Mouse (Mus musculus) megakaryocyte, adult 5-6 weeks (primary cell): ENCODE measurements around the gene Zbtb38. TPM values are rescaled to one million over a fixed set of nuclear protein-coding genes. Genes with fewer than 3 reads are reported as not detected.
"Not testable (repeated sequence)": the region's sequence is repeated elsewhere in the genome, so short reads cannot be mapped to it uniquely, and the experiment has no call there.

ENCODE experiments used
- ATAC-seq: 2 replicates; pipeline ENCODE4 v1.8.0; 2016; ENCODE audit warnings: mild to moderate bottlenecking, inconsistent platforms; ENCODE audit not compliant: poor library complexity, severe bottlenecking
- total RNA-seq, 2 experiments: library from RNA; stranded (forward) in 1 of 2; stranded (reverse) in 1 of 2; fragments of 153-499, 151-499 nt in 1 of 2; fragments of 221-1000, 200-1000 nt in 1 of 2; gene quantifications; 2 replicates each; pipeline versions ENCODE4 v1.2.3 to v1.2.4; 2015 to 2017

Zbtb38 gene
- total RNA-seq, 2 experiments from 2014 or later: 18.7 to 18.9 TPM

GRCm38 (mm10) chr9:96687591-96688186 lies 64.9 kb downstream of the Zbtb38 start:
- ATAC-seq: no peak

- no peak for ATAC-seq
Observed at GRCm38 (mm10) chr9:96685600-96686084, 67.0 kb downstream of the Zbtb38 start.

DNA sequence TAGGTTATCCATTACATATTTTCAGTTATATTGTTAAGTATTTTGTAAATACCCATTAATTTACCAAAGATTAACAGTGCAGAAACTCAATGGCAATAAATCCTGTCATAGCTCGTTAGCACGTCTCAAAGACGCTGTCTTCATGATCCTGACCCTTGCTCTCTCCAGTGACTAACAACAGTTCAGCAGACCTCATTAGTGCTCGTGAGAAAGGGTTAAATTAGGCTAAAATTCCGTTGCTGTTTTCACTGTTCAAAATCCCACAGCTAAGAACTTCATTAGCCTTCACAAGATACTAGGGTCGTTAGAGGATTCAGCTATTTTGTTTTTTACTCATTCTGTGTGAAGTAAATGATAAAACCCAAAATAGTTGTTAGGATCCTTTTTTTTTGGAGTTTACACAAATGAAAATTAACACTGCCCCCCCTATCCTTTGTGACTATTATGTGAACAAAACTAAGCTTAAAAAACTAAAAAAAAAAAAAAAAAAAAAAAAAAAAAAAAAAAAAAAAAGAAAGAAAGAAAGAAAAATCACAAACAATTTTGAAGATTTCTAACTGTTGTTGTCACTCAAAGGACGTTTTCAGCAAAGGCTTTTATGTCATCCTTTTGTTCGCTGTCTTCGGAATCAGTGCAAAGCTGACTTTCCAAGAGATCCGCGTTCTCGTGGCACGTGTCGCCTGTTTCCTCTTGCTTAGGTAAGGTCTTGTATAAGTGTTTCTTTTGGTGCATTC lies 67.6 kb downstream of the Zbtb38 start:
- ATAC-seq: no peak

- ATAC-seq: no peak
Observed at GRCm38 (mm10) chr9:96684165-96684792, 68.4 kb downstream of the Zbtb38 start.

GRCm38 (mm10) chr9:96678611-96679010 lies 74.0 kb downstream of the Zbtb38 start:
- no peak for ATAC-seq

DNA sequence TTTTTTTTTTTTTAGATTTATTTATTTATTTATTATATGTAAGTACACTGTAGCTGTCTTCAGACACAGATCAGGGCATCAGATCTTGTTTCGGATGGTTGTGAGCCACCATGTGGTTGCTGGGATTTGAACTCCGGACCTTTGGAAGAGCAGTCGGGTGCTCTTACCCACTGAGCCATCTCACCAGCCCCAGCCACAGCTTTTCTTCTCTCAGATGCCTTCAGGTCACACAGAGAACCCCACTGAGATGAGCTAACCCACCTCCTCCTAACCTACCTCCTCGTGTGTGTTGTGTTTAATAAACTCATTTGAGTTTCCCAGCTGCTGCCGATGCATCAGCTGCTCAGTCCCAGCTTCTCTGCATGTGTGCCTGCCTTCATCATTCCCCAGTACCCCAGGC lies 74.9 kb downstream of the Zbtb38 start:
- not testable (repeated sequence) for ATAC-seq

DNA sequence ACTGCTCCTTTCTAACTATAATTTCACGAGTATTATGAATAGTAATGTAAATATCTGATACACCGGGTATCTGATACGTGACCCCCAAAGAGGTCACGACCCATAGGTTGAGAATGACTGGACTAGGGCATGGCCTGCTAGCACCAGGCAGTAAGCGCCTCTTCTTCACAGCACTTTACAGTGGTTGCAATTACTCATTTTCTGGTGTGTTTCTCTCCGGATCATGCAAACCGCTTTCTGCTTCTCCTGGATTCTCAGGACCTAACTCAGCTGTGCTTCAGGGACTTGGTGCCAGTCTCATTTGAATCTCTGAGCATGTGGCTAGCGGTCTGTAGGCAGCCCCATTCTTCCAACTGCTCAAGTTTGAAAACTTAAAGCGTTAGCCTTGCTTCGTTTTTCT lies 76.0 kb downstream of the Zbtb38 start:
- ATAC-seq: no peak

GRCm38 (mm10) chr9:96675763-96676640 lies 76.6 kb downstream of the Zbtb38 start:
- 0 out of 2 replicates have a peak, but pooled peaks have one; percentile 3 for ATAC-seq

GRCm38 (mm10) chr9:96675071-96675762 lies 77.4 kb downstream of the Zbtb38 start:
- ATAC-seq: peak; percentile 98

DNA sequence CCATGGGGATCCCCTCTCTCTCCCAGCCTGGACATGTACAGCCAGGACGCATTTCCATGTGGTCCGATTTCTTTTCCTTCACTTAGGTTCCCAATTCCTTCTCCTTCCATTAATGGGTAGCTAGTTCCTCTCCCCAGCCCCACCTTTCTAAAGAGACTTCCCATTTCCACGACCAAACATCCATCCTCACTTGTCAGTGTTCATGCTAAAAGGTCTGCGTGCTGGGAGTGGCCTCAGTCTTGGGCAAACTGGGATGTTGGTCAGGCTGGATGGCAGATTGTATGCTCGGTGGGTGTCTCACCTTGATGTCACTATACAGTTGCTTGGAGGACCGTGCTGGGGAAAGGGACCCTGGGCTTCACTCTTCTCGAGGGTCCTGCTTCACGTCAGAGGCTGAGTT lies 78.3 kb downstream of the Zbtb38 start:
- no peak for ATAC-seq

GRCm38 (mm10) chr9:96672466-96672865 lies 80.2 kb downstream of the Zbtb38 start:
- no peak for ATAC-seq

DNA sequence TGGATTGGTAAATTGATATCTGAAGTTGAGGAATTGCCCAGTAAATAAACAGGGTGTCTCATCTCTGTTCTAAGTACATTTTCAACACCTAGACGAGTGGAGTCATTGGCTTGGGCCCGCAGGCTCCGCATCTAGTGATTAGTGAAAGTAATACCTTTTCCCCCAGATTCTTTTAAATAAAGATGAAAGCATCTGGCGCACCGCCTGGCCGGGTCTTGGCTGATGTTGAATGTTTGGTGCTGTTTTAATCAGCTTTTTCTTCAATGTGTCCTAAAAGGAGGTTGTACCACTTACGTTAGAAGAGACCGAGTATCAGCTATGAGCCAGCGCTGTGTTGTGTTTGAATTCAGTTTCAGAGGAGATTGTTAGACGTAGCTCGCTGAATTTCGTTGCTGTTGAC lies 81.4 kb downstream of the Zbtb38 start:
- no peak for ATAC-seq

DNA sequence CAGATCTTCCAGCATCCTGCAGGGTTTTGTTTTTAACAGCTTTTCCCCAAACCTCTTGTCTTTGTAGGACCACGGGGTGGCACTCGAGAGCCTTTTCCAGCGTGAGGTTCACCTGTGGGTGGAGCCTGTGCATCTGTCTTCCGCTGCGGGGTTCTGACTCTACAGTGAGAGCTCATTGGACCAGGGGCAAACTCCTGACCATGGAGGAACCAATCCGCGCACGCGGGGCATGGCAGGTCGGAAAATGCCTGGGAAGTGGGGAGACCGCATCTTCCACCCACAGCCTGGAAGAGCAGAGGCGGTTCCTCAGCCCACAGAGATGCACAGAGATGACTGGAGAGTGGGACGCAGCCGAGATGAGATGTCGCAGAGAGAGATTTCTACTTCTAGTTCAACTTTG lies 82.8 kb downstream of the Zbtb38 start:
- peak; percentile 100 for ATAC-seq

DNA sequence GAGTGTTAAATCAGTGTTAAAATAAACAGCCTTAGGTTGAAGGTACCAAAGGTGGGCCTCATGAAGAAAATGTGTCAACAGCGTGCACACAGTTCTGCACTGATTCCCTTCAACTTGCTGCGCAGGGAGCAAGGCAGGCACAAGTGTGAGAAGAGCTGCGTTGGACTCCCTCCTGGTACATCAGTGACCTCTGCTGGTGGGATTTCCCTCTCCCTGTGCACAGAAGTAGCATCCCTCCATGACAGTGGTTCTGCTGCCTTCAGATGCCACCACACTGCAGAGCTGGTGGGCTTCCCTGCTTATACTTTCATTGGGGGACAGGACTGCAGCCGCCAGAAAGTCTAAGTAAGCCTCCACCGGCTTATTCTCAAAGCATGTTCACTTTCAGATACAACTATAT lies 84.0 kb downstream of the Zbtb38 start:
- ATAC-seq: peak; percentile 54

- no peak for ATAC-seq
Observed at GRCm38 (mm10) chr9:96660510-96661244, 92.0 kb downstream of the Zbtb38 start.

- no peak for ATAC-seq
Observed at GRCm38 (mm10) chr9:96659801-96660200, 92.8 kb downstream of the Zbtb38 start.

DNA sequence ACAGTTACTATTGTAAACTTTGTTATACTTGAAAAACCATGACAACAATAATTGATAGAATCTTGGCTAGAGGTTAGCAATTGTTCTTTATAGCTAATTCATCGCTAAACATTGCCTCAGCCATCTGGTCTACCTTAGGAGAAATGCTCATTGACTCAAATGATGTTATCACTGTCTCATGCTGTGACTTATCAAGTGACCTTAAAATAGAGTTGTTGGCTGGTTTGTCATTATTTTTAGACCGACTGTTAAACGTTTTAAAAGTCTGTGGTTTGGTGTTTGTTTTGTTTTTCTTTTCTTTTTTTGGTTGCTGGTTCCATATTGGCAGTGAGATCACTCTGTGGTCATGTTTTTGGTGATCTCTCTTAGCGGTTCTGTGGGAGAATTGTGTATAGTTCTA lies 99.1 kb downstream of the Zbtb38 start:
- no peak for ATAC-seq

- ATAC-seq: peak; percentile 49
Observed at GRCm38 (mm10) chr9:96652763-96653162, 99.9 kb downstream of the Zbtb38 start.

GRCm38 (mm10) chr9:96650807-96651206 lies 101.8 kb downstream of the Zbtb38 start:
- ATAC-seq: peak; percentile 68

DNA sequence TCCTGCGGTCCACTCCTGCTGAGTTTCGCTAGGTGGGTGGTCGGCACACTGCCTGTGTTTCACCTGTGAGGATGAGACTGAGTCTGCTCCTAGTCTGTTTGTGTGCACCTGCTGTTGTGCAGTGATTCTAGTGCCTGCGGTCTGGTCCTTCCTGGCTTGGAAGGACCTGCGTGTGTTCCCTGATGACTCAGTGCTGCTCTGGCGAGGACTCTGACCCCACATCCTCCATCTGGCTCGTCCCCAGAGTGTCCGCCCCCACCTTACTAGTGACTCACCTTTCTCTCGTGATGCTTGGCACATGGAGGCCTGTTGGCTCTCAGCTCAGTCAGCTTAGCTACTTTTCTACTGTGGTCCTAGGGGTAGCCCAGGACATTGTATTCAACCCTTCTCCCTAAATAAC lies 102.7 kb downstream of the Zbtb38 start:
- peak; percentile 81 for ATAC-seq
